Mouse (Mus musculus): ENCODE results near the gene Cep57l1.

The Cep57l1 gene

GRCm38 (mm10) chr10:41814305-41814853, 4.7 kb upstream of the Cep57l1 start:
- DNase-seq, result no peak

- no peak for DNase-seq
Observed at GRCm38 (mm10) chr10:41812566-41812965, 2.9 kb upstream of the Cep57l1 start.

GRCm38 (mm10) chr10:41810564-41811455, 1.1 kb upstream of the Cep57l1 start:
- DNase-seq, result no peak

- peak; percentile 75 for DNase-seq
Observed at GRCm38 (mm10) chr10:41809080-41809770, 446 bp downstream of the Cep57l1 start.

- no peak for DNase-seq
Observed at GRCm38 (mm10) chr10:41805729-41806355, 3.8 kb downstream of the Cep57l1 start.

GRCm38 (mm10) chr10:41804711-41805110, 5.0 kb downstream of the Cep57l1 start:
- no peak for DNase-seq

GRCm38 (mm10) chr10:41803467-41803866, 6.2 kb downstream of the Cep57l1 start:
- DNase-seq, result no peak

GRCm38 (mm10) chr10:41797253-41797652, 12.4 kb downstream of the Cep57l1 start:
- DNase-seq, result no peak

GRCm38 (mm10) chr10:41792375-41792774, 17.3 kb downstream of the Cep57l1 start:
- DNase-seq, result no peak

GRCm38 (mm10) chr10:41767254-41767653, 42.4 kb downstream of the Cep57l1 start:
- DNase-seq, result no peak

- no peak for DNase-seq
Observed at GRCm38 (mm10) chr10:41766280-41766679, 43.4 kb downstream of the Cep57l1 start.

GRCm38 (mm10) chr10:41765586-41765985, 44.1 kb downstream of the Cep57l1 start:
- DNase-seq, result no peak

GRCm38 (mm10) chr10:41763741-41764385, 45.8 kb downstream of the Cep57l1 start:
- no peak for DNase-seq

- DNase-seq, result no peak
Observed at GRCm38 (mm10) chr10:41760866-41761265, 48.8 kb downstream of the Cep57l1 start.

GRCm38 (mm10) chr10:41758041-41758440, 51.6 kb downstream of the Cep57l1 start:
- no peak for DNase-seq

- no peak for DNase-seq
Observed at GRCm38 (mm10) chr10:41757226-41757625, 52.4 kb downstream of the Cep57l1 start.

- no peak for DNase-seq
Observed at GRCm38 (mm10) chr10:41751867-41752480, 57.7 kb downstream of the Cep57l1 start.

- no peak for DNase-seq
Observed at GRCm38 (mm10) chr10:41749306-41749705, 60.4 kb downstream of the Cep57l1 start.

GRCm38 (mm10) chr10:41746554-41746953, 63.1 kb downstream of the Cep57l1 start:
- DNase-seq, result peak; percentile 77

GRCm38 (mm10) chr10:41744006-41744405, 65.7 kb downstream of the Cep57l1 start:
- no peak for DNase-seq

- no peak for DNase-seq
Observed at GRCm38 (mm10) chr10:41740221-41740620, 69.5 kb downstream of the Cep57l1 start.

- DNase-seq, result no peak
Observed at GRCm38 (mm10) chr10:41737245-41737644, 72.4 kb downstream of the Cep57l1 start.

All from right cerebral cortex, postnatal 4 days (tissue).